Mouse (Mus musculus) stomach, embryonic 15.5 days (tissue): ENCODE results near the gene 9130019O22Rik. TPM values are rescaled to one million over a fixed set of nuclear protein-coding genes. Genes with fewer than 3 reads are reported as not detected.
A peak's percentile ranks its signal among the peaks of the same experiment; 100 is the strongest.
"Not testable (repeated sequence)": the region's sequence is repeated elsewhere in the genome, so short reads cannot be mapped to it uniquely, and the experiment has no call there.

Experiments used
- ATAC-seq: fragments of 200-750 bp; cut with Nextera tagmentation; 2 replicates; pipeline ENCODE4 v1.8.0; 2017; ENCODE audit warnings: low read depth, moderate number of reproducible peaks, moderate TSS enrichment; ENCODE audit not compliant: insufficient read depth, low FRiP score
- H3K27ac ChIP-seq: fragments of 300-500 bp; sonication (generic); 2 replicates; pipeline ENCODE4 v1.5.1; 2015; ENCODE audit warnings: mild to moderate bottlenecking, inconsistent platforms
- H3K27me3 ChIP-seq: fragments of 300-500 bp; sonication (generic); replicated peaks from 2 replicates; pipeline ENCODE4 v1.6.1; 2015; ENCODE audit warnings: inconsistent platforms
- H3K36me3 ChIP-seq: fragments of 300-500 bp; sonication (generic); 2 replicates; pipeline ENCODE4 v1.6.1; 2015; ENCODE audit warnings: inconsistent platforms
- H3K4me1 ChIP-seq: fragments of 300-500 bp; sonication (generic); 2 replicates; pipeline ENCODE4 v1.6.1; 2015; ENCODE audit warnings: inconsistent platforms
- H3K4me2 ChIP-seq: fragments of 300-500 bp; sonication (generic); 2 replicates; pipeline ENCODE4 v1.6.1; 2015; ENCODE audit warnings: mild to moderate bottlenecking, inconsistent platforms
- H3K4me3 ChIP-seq: fragments of 300-500 bp; sonication (generic); replicated peaks from 2 replicates; pipeline ENCODE4 v1.5.1; 2015; ENCODE audit warnings: inconsistent platforms
- H3K9ac ChIP-seq: fragments of 300-500 bp; sonication (generic); 2 replicates; pipeline ENCODE4 v1.6.1; 2015; ENCODE audit warnings: inconsistent platforms
- H3K9me3 ChIP-seq: fragments of 300-500 bp; sonication (generic); 2 replicates; pipeline ENCODE4 v1.6.1; 2016; ENCODE audit warnings: inconsistent platforms
- WGBS: fragments of 180-500 bp; shearing (Covaris S2); methylation state at CpG from one replicate; pipeline ENCODE4 v1.1.7; 2015; 5-methylcytosine and 5-hydroxymethylcytosine counted together
- polyA plus RNA-seq: library from polyadenylated mRNA; unstranded; fragments of >200 nt; fragmentation: Nextera tagmentation; extraction: Ambion mirVana; gene quantifications from 2 replicates; pipeline ENCODE4 v1.2.1, GENCODE M21; 2015

9130019O22Rik gene
- polyA plus RNA-seq, 1 experiment from 2014 or later = 5.5 TPM

GRCm38 (mm10) chr7:127371213-127371612, 15.8 kb downstream of the 9130019O22Rik start:
- H3K9ac ChIP-seq = no peak overlapping the region
- H3K36me3 ChIP-seq = peaks cover 9% of the 10 kb centered on the region; the same call in 1 of the 2 replicates
- 70% methylated on average over 2 of the region's 2 CpGs for WGBS
- H3K27me3 ChIP-seq = no peaks in the 10 kb centered on the region
- no peak overlapping the region for H3K4me2 ChIP-seq
- H3K27ac ChIP-seq = no peak overlapping the region
- no peak for ATAC-seq
- no peaks in the 10 kb centered on the region for H3K4me1 ChIP-seq
- H3K9me3 ChIP-seq = no peaks in the 10 kb centered on the region
- no peak overlapping the region for H3K4me3 ChIP-seq

GRCm38 (mm10) chr7:127366249-127366648, 20.7 kb downstream of the 9130019O22Rik start:
- 87% methylated on average over 3 of the region's 3 CpGs for WGBS

GRCm38 (mm10) chr7:127364166-127364565, 22.8 kb downstream of the 9130019O22Rik start:
- H3K4me2 ChIP-seq = peak overlapping the region; percentile 74

More at GRCm38 (mm10) chr7:127366249-127366648, 20.7 kb downstream of the 9130019O22Rik start:
- no peaks in the 10 kb centered on the region for H3K36me3 ChIP-seq
- H3K27me3 ChIP-seq = 0 out of 2 replicates have a peak, but pooled peaks cover 4% of the 10 kb centered on the region
- H3K9ac ChIP-seq = no peak overlapping the region
- peaks cover 6% of the 10 kb centered on the region for H3K4me1 ChIP-seq
- H3K4me3 ChIP-seq = no peak overlapping the region
- no peak for ATAC-seq
- H3K27ac ChIP-seq = no peak overlapping the region
- H3K4me2 ChIP-seq = no peak overlapping the region
- H3K9me3 ChIP-seq = no peaks in the 10 kb centered on the region

GRCm38 (mm10) chr7:127363475-127363921, 23.5 kb downstream of the 9130019O22Rik start:
- Histone ChIP-seq H3K36me3 (no peaks in the 10 kb centered on the region), H3K4me3 (peak overlapping the region; percentile 36), H3K9ac (peak overlapping the region; percentile 37; the same call in 1 of the 2 replicates), H3K27me3 (0 out of 2 replicates have a peak, but pooled peaks cover 4% of the 10 kb centered on the region), H3K27ac (no peak overlapping the region), H3K4me2 (peak overlapping the region; percentile 74), H3K9me3 (no peaks in the 10 kb centered on the region), H3K4me1 (peaks cover 6% of the 10 kb centered on the region)
- WGBS = 3% methylated on average over 24 of the region's 24 CpGs
- peak; percentile 53; the same call in 1 of the 2 replicates for ATAC-seq

More at GRCm38 (mm10) chr7:127364166-127364565, 22.8 kb downstream of the 9130019O22Rik start:
- ATAC-seq = no peak
- Histone ChIP-seq H3K9me3 (no peaks in the 10 kb centered on the region), H3K36me3 (no peaks in the 10 kb centered on the region), H3K9ac (no peak overlapping the region), H3K4me3 (peak overlapping the region; percentile 36; the same call in 1 of the 2 replicates), H3K4me1 (peaks cover 6% of the 10 kb centered on the region), H3K27ac (no peak overlapping the region), H3K27me3 (0 out of 2 replicates have a peak, but pooled peaks cover 4% of the 10 kb centered on the region)
- 55% methylated on average over 4 of the region's 4 CpGs for WGBS

GRCm38 (mm10) chr7:127362418-127362817, 24.5 kb downstream of the 9130019O22Rik start:
- not testable (repeated sequence) for ATAC-seq, H3K36me3 ChIP-seq, H3K27ac ChIP-seq, H3K27me3 ChIP-seq, H3K9ac ChIP-seq, H3K4me1 ChIP-seq, H3K9me3 ChIP-seq
- peak overlapping the region; percentile 37; the same call in 1 of the 2 replicates for H3K4me2 ChIP-seq
- H3K4me3 ChIP-seq = peak overlapping the region; percentile 27
- 22% methylated on average over 13 of the region's 13 CpGs for WGBS

GRCm38 (mm10) chr7:127361449-127361848, 25.5 kb downstream of the 9130019O22Rik start:
- Histone ChIP-seq H3K4me3 (no peak overlapping the region), H3K4me2 (no peak overlapping the region), H3K9ac (no peak overlapping the region), H3K27me3 (0 out of 2 replicates have a peak, but pooled peaks cover 4% of the 10 kb centered on the region), H3K36me3 (no peaks in the 10 kb centered on the region), H3K27ac (no peak overlapping the region), H3K4me1 (peaks cover 6% of the 10 kb centered on the region), H3K9me3 (no peaks in the 10 kb centered on the region)
- ATAC-seq = peak; percentile 65; the same call in 1 of the 2 replicates
- WGBS = 30% methylated on average over 13 of the region's 13 CpGs

- ATAC-seq = no peak
- no peaks in the 10 kb centered on the region for H3K36me3 ChIP-seq
- H3K4me2 ChIP-seq = no peak overlapping the region
- no peak overlapping the region for H3K9ac ChIP-seq
- WGBS = 51% methylated on average over 4 of the region's 4 CpGs
- H3K27me3 ChIP-seq = 0 out of 2 replicates have a peak, but pooled peaks cover 4% of the 10 kb centered on the region
- no peak overlapping the region for H3K4me3 ChIP-seq
- no peaks in the 10 kb centered on the region for H3K9me3 ChIP-seq
- H3K27ac ChIP-seq = no peak overlapping the region
- peaks cover 6% of the 10 kb centered on the region for H3K4me1 ChIP-seq
Measured at GRCm38 (mm10) chr7:127360265-127360664, 26.7 kb downstream of the 9130019O22Rik start.

- Histone ChIP-seq H3K36me3 (no peaks in the 10 kb centered on the region), H3K9me3 (no peaks in the 10 kb centered on the region), H3K4me1 (peaks cover 2% of the 10 kb centered on the region), H3K27me3 (0 out of 2 replicates have a peak, but pooled peaks cover 2% of the 10 kb centered on the region), H3K4me2 (no peak overlapping the region), H3K27ac (no peak overlapping the region), H3K4me3 (no peak overlapping the region), H3K9ac (no peak overlapping the region)
- 67% methylated on average over 4 of the region's 4 CpGs for WGBS
- no peak for ATAC-seq
Measured at GRCm38 (mm10) chr7:127358472-127358871, 28.5 kb downstream of the 9130019O22Rik start.

- Histone ChIP-seq H3K27ac (no peak overlapping the region), H3K4me3 (no peak overlapping the region), H3K36me3 (no peaks in the 10 kb centered on the region), H3K4me1 (no peaks in the 10 kb centered on the region), H3K9ac (no peak overlapping the region), H3K4me2 (no peak overlapping the region), H3K9me3 (no peaks in the 10 kb centered on the region), H3K27me3 (no peaks in the 10 kb centered on the region)
- WGBS = 63% methylated on average over 2 of the region's 2 CpGs
- no peak for ATAC-seq
Measured at GRCm38 (mm10) chr7:127357871-127358270, 29.1 kb downstream of the 9130019O22Rik start.

GRCm38 (mm10) chr7:127355796-127356195, 31.2 kb downstream of the 9130019O22Rik start:
- H3K4me1 ChIP-seq = no peaks in the 10 kb centered on the region
- no peak overlapping the region for H3K4me2 ChIP-seq
- no peak for ATAC-seq
- H3K36me3 ChIP-seq = no peaks in the 10 kb centered on the region
- no peaks in the 10 kb centered on the region for H3K27me3 ChIP-seq
- 48% methylated on average over 3 of the region's 3 CpGs for WGBS
- H3K9me3 ChIP-seq = no peaks in the 10 kb centered on the region
- H3K9ac ChIP-seq = no peak overlapping the region
- no peak overlapping the region for H3K4me3 ChIP-seq
- no peak overlapping the region for H3K27ac ChIP-seq

- no peaks in the 10 kb centered on the region for H3K9me3 ChIP-seq
- 79% methylated on average over 5 of the region's 5 CpGs for WGBS
- H3K4me1 ChIP-seq = no peaks in the 10 kb centered on the region
- H3K27ac ChIP-seq = no peak overlapping the region
- H3K9ac ChIP-seq = no peak overlapping the region
- no peaks in the 10 kb centered on the region for H3K27me3 ChIP-seq
- no peak overlapping the region for H3K4me2 ChIP-seq
- ATAC-seq = no peak
- H3K4me3 ChIP-seq = no peak overlapping the region
- H3K36me3 ChIP-seq = no peaks in the 10 kb centered on the region
Measured at GRCm38 (mm10) chr7:127351230-127352004, 35.5 kb downstream of the 9130019O22Rik start.

GRCm38 (mm10) chr7:127346676-127347075, 40.3 kb downstream of the 9130019O22Rik start:
- no peak overlapping the region for H3K9ac ChIP-seq

More at GRCm38 (mm10) chr7:127346676-127347075, 40.3 kb downstream of the 9130019O22Rik start:
- peak overlapping the region; percentile 69 for H3K4me2 ChIP-seq
- H3K27ac ChIP-seq = peak overlapping the region; percentile 96
- no peak for ATAC-seq
- H3K27me3 ChIP-seq = no peaks in the 10 kb centered on the region
- H3K9me3 ChIP-seq = no peaks in the 10 kb centered on the region
- peaks cover 14% of the 10 kb centered on the region; the same call in 1 of the 2 replicates for H3K4me1 ChIP-seq
- H3K4me3 ChIP-seq = peak overlapping the region; percentile 89
- peaks cover 12% of the 10 kb centered on the region for H3K36me3 ChIP-seq
- 12% methylated on average over 8 of the region's 8 CpGs for WGBS
